Mouse (Mus musculus): ENCODE measurements at regions not wholly inside any gene's neighbourhood (a gene's known extent, or its start where the extent isn't known, plus 50 kb on each side); places are given as distances from the start of the nearest gene placed in this dataset.

DNA sequence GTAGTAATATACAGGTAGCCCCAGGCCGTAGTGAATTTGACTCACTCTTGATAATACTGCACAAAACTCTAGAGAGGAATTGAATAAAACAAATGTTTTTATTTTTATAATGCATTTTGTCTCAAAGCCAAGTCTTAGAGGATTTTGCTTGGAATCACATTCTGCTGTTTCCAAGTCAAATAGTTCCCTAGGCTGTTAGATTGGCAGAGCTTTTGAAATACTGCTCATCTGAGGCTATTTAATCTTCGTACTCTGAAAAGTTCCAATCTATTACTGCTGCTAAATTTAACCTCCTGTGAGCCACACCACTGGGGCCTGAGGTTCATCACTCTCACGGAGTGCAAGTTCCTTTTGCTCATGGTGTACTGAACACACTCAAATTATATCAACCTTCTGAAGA is 399.4 kb downstream of the Ets1 start:
- TF ChIP-seq CTCF (IDR thresholded peaks at IDR 0.05; ENCODE audit: low read depth) (no peak), EP300 (IDR thresholded peaks at IDR 0.05; ENCODE audit: low read depth) (no peak)

Data from liver, postnatal 0 days (tissue).